Mouse (Mus musculus) mouse trophoblast stem cell (cell line): ENCODE data around the gene Tgfbi.

ENCODE experiments used
- in situ Hi-C, 2 experiments: fragments of 300-500 bp; cut with MseI, MboI; formaldehyde crosslinking; loops; 2 replicates in 1 of 2; 3 replicates in 1 of 2; pipeline ENCODE4 v1.15.1; 2025

Gene Tgfbi

DNA sequence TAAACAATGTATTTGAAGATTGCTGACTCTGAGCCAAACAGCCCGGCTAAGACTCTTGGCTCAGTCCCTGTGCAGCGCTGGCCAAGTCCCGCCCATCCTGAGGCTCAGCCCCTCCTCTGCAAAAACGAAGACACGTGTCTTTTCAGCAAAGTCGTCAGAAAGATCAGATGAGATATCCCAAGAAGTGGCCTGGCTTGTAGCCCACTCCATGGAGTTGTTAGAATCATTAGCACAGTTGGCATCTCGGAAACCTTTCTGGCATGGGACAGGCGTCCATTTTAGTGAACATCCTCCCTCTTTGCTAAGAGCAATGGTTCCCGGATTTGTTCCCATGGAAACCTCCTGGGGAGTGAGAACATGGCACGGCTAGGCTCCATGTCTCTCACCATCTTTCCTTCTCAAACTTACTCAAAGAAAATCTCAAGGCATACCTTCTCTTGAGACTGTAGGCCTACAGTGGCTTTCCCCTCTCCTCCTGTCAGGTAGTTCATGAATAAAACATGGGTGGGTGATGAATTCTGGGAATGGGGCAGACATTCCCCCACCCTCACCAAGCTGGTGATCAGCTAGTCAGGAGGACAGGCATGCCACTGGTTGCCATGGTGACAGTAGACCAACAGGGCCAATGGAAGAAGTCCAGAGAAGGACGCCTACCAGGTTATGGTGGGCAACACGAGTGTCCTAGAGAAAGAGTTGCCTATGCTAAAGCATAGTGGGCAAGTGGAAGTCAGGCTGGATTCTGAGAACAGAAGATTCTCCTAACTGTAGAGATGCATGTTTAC lies 11.3 kb upstream of the Tgfbi start:
- in situ Hi-C loops, result no loop called here

- in situ Hi-C loops, result no loop called here
Observed at GRCm38 (mm10) chr13:56599511-56599910, 9.8 kb upstream of the Tgfbi start.

DNA sequence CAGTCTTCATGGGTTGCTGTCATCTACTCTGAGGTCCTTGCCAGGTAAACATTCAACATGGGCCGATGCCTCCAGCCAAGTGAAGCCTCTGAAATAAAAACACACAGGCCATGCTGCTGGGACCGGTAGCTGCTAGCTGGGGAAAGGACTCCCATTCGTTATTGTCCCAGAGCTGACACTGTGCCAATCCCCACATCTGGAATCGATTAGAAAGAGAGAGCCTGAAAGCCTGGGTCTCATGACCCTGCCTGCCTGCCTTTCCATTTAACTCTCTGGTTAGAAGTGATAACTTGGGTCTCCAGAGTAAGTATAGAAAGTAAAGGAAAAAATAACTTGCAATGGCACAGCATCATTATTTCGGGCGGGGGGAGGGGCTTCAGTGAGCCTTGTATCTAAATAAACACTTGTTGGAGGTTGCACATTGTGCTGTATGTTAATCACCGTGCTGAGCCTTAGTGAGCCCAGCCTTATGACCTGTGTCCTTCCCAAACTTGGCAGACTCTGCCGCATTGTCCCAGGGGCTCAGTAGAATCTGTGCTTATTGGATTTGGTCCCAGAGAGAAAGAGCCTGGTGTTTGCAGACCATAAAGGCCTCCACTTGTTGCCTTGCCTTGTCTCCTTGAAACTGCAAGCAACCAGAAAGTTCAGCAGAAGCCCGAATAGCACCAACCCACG lies 9.0 kb upstream of the Tgfbi start:
- in situ Hi-C loops, result no loop called here

GRCm38 (mm10) chr13:56601199-56601598 lies 8.1 kb upstream of the Tgfbi start:
- in situ Hi-C loops, result no loop called here

GRCm38 (mm10) chr13:56605503-56605902 lies 3.8 kb upstream of the Tgfbi start:
- in situ Hi-C loops, result no loop called here

GRCm38 (mm10) chr13:56606724-56607123 lies 2.6 kb upstream of the Tgfbi start:
- in situ Hi-C loops, result no loop called here

GRCm38 (mm10) chr13:56607225-56607624 lies 2.1 kb upstream of the Tgfbi start:
- in situ Hi-C loops, result no loop called here

- in situ Hi-C loops, result no loop called here
Observed at GRCm38 (mm10) chr13:56607846-56608245, 1.5 kb upstream of the Tgfbi start.

- in situ Hi-C loops, result no loop called here
Observed at GRCm38 (mm10) chr13:56611129-56611528, 1.8 kb downstream of the Tgfbi start.

GRCm38 (mm10) chr13:56611741-56612140 lies 2.4 kb downstream of the Tgfbi start:
- in situ Hi-C loops, result no loop called here

DNA sequence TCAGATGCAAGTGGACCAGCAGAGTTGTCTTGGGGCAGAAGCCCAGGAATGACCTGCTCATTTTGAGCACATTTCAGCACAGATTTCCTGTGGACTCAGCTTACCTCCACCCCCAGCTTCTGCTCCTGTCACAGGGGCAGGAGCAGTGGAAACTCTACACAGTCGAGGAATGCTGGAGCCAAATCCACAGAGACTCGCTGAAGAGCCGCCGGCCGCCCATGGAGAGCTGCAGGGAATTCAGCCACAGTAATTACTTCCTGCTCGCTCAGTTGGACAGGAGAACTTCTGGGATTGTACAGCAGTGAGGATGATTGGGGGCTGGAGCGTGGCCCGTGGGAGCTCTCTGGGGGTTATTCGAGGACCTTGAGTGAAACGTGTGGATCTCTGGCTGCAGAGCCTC lies 3.0 kb downstream of the Tgfbi start:
- in situ Hi-C loops, result no loop called here

DNA sequence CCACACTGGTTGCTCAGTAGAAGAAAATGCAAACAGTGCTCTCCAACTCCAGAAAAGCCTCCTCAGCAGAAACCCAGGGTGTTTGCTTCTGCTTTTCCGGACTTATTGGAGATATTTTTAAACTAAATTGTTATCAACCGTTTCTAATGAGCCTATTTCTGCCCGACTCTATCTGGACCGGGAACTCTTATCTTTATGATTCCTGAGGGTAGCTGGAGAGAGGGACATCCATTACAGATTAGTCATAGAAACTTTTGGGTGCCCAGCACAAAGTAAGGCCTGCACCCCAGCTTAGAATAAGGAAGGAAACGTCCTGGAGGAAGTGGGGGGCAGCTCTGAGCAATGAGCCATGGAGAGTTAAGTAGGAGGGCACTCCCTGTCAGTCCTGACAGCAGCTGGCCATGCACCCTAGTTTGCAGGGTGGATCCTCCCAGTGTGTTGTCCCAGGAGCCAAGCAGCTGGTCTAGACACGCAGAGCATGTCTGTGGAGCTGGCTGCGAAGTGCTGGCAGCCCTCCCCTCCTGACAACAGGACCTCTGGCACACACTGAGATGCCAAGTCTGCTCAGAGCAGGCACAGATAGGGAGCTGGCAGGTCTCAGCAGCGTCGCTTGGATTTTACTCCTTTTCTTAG lies 4.2 kb downstream of the Tgfbi start:
- in situ Hi-C loops, result no loop called here

GRCm38 (mm10) chr13:56614768-56615167 lies 5.4 kb downstream of the Tgfbi start:
- in situ Hi-C loops, result no loop called here

- in situ Hi-C loops, result no loop called here
Observed at GRCm38 (mm10) chr13:56615223-56615622, 5.9 kb downstream of the Tgfbi start.

DNA sequence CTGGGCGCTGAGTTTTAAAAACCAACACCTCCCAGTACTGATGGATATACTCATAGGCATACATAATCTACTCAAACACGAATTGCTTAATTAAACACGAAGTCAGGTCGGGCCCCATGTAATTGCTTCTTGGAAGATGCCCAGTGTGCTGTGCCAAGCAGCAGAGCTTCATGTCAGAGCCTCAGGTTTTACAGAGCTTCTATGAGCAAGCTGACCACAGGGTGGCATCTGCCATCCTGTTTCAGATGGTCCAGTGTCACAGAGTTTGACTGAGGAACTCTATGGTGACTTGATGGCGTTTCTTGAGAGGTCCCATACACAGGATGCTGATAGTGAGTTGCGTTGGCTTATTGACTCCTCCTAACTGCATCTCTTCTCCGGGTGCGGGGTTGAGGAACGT lies 6.5 kb downstream of the Tgfbi start:
- in situ Hi-C loops, result no loop called here

GRCm38 (mm10) chr13:56616386-56616785 lies 7.1 kb downstream of the Tgfbi start:
- in situ Hi-C loops, result no loop called here

GRCm38 (mm10) chr13:56617197-56617596 lies 7.9 kb downstream of the Tgfbi start:
- in situ Hi-C loops, result no loop called here

- in situ Hi-C loops, result no loop called here
Observed at GRCm38 (mm10) chr13:56622201-56622757, 13.0 kb downstream of the Tgfbi start.

GRCm38 (mm10) chr13:56626524-56626923 lies 17.2 kb downstream of the Tgfbi start:
- in situ Hi-C loops, result no loop called here

GRCm38 (mm10) chr13:56630081-56630480 lies 20.8 kb downstream of the Tgfbi start:
- in situ Hi-C loops, result no loop called here

DNA sequence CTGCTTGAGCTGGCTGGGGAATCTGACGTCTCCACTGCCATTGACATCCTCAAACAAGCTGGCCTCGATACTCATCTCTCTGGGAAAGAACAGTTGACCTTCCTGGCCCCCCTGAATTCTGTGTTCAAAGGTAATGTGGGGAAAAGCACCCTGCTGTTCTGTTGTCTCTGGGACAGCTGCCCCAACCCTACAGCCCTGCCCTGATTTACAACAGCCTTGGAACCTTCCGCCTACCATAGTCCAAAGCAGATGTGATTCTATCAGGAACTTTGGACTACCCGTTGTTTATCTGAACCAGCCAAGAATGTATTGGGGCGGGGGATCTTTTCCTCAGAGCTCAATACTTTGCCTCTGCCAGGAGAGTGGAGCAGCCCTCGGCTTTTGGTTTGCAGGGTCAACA lies 21.2 kb downstream of the Tgfbi start:
- in situ Hi-C loops, result no loop called here

DNA sequence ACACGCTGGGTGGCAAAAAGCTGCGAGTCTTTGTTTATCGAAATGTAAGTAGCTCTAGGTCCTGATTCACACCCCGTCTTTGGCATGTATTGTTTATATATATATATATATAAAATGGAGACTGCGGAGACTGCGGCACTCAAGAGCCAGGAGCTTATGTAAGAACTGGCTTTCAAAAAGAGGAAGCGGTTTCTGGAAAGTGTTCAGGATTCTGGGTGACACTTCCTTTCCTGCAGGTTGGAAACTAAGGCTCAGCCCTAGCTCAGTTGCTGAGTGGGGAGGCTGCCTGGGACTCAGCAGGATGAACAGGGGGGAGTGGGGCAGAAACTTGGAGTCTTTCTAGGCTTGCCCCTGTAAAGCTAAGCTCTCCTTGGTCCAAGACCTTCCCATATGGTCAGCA lies 22.0 kb downstream of the Tgfbi start:
- in situ Hi-C loops, result no loop called here
